Mouse (Mus musculus): ENCODE data around the gene Kcnk10.

GRCm38 (mm10) chr12:98573317-98574270 is 4.5 kb downstream of the Kcnk10 start:
- no peak for TF ChIP-seq CTCF (conservative IDR thresholded peaks at IDR 0.05; ENCODE audit: low read length)
- TF ChIP-seq POU5F1 (IDR thresholded peaks at IDR 0.05; ENCODE audit: borderline replicate concordance, low read length), result no peak
